Mouse (Mus musculus) A20 (cell line): ENCODE measurements at regions not wholly inside any gene's neighbourhood (a gene's known extent, or its start where the extent isn't known, plus 50 kb on each side); places are given as distances from the start of the nearest gene placed in this dataset.

Source experiments
- DNase-seq: peaks from one replicate; pipeline ENCODE4 v3.0.0-alpha.2; 2011; ENCODE audit warnings: low read depth, low spot score

GRCm38 (mm10) chr12:106128944-106129724 is 119.1 kb downstream of the Vrk1 start:
- no peak for DNase-seq

- DNase-seq, result no peak
Measured at GRCm38 (mm10) chr12:106130071-106130676, 120.1 kb downstream of the Vrk1 start.

DNA sequence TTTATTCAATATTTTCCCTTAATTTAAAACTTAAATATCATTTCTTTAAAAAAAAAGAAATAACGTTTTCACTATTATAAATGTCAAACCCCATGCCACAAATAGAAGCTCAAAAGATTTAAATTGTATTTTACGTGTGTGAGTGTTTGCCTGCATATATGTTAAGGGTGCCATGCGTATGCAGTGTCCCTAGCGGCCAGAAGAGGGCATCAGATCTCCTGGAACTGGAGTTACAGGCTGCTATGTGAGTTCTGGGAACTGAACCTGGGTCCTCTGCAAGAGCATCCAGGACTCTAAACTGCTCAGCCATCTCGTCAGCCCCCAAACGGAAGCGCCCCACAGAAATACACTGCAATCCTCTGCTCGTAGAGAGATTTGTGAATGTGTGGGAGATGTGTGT is 122.7 kb downstream of the Vrk1 start:
- no peak for DNase-seq

DNA sequence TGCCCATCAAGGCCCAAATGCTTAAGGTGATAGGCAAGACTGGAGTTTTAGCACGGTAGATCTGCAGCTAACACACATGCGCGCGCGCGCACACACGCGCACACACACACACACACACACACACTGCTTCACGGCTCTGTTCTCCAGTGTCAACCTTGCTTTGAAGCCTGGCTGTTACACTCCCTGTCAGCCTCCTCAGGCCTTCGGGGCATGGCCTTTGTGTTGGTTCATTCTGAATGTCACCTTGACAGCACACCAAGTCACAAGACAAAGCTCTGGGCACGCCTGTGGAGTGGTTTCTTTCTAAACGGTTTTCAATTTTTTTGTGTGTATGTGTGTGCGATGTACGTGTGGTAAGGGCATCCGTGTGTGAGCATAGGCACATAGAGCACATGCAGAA is 128.4 kb downstream of the Vrk1 start:
- no peak for DNase-seq

GRCm38 (mm10) chr12:106139491-106139890 is 129.5 kb downstream of the Vrk1 start:
- no peak for DNase-seq

- DNase-seq, result no peak
Measured at GRCm38 (mm10) chr12:106139927-106140326, 129.9 kb downstream of the Vrk1 start.

GRCm38 (mm10) chr12:106140671-106141070 is 130.6 kb downstream of the Vrk1 start:
- no peak for DNase-seq

- DNase-seq, result no peak
Measured at GRCm38 (mm10) chr12:106143548-106143947, 133.5 kb downstream of the Vrk1 start.

- no peak for DNase-seq
Measured at GRCm38 (mm10) chr12:106156837-106157236, 146.8 kb downstream of the Vrk1 start.

DNA sequence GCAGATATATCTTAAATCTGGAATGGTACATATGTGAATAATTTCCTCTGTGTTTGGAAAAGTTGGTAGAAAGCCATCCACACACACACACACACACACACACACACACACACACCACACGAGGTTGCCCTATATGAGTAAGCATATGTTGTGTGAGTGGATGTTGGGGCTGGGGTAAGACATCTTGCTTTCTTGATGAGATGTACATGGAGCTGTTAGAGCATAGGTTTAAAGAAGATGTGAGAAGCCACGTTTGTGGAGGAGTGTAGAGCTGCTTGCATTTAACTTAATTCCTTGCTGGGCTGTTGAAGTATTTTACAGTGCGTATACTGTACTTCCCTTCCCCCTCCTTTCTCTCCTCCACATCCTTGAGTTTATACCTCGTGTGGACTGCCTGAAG is 147.8 kb downstream of the Vrk1 start:
- DNase-seq, result no peak

DNA sequence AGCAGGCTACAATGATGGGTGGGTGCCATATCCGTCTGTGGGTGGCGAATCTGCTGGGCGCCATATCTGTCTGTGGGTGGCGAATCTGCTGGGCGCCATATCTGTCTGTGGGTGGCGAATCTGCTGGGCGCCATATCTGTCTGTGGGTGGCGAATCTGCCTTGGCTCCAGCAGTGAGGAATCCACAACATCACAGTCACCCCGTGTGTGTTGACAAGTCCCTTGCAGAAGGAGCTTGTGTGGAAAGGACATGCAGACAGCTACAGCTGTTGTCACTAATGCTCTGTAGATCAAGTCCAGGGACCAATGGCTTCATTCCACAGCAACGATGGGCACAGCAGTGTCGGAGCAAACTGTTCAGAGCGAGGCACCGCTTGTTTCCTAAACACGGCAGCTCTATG is 148.6 kb downstream of the Vrk1 start:
- DNase-seq, result no peak

- no peak for DNase-seq
Measured at GRCm38 (mm10) chr12:106171301-106171700, 161.3 kb downstream of the Vrk1 start.

DNA sequence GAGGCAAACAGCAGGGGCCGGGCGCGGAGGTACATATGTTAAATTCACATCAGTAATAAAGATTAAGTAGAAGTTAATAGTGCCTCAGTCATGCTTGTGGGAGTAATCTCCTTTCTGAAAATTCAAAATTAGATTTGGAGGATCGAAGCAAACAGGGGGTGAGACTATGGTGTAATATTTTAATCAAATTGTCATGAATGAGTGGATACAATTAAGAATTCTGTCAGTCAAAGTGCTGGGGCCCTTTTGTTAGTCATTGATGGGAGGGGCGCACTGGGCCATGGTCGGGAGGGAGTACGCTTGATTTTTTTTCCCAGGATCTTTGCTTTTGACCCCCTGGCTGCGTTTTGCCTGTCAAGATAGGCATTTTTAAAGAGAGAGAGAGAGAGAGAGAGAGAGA is 163.2 kb downstream of the Vrk1 start:
- DNase-seq, result no peak

GRCm38 (mm10) chr12:106174070-106174980 is 164.3 kb downstream of the Vrk1 start:
- no peak for DNase-seq

GRCm38 (mm10) chr12:106174981-106175700 is 165.1 kb downstream of the Vrk1 start:
- no peak for DNase-seq

DNA sequence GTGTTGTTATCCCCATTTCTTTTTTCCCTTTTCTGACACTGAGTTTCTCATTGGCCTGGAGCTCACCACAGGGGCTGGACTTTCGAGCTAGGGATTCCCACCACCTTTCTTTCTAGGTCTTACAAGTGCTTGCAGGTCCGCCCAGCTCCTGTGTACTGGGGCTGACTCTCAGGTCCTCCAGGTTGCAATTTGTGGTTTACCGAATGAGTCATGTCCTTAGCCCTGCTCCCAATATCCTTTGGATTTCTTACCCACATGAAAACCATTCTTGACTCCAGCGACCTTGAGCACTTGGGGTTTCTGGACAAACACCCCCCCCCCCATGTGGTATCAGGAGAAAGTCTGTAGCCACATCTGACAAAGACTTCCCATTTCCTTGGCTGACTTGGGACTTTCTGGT is 167.3 kb downstream of the Vrk1 start:
- no peak for DNase-seq

- no peak for DNase-seq
Measured at GRCm38 (mm10) chr12:106177861-106178260, 167.8 kb downstream of the Vrk1 start.

- no peak for DNase-seq
Measured at GRCm38 (mm10) chr12:106178688-106179205, 168.7 kb downstream of the Vrk1 start.

- no peak for DNase-seq
Measured at GRCm38 (mm10) chr12:106182923-106183322, 172.9 kb downstream of the Vrk1 start.

DNA sequence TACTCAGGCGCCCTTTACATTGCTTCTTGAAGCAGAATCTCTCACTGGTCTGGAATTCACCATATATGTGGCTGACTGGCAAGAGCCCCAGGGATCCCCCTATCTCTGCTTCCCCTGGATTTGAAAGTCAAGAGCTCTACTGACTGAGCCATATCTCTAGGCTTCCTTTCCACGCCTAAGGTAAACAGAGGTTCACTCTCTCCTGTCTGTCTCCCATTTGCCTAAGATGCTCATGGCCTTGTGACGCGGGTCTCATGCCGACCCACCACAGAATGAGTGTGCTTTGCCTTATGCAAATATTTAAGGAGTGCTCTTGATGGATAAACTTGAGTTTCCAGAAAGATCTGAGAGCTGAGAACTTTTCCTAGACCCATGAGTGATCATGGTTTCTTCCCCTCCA is 173.9 kb downstream of the Vrk1 start:
- DNase-seq, result no peak

GRCm38 (mm10) chr12:106185398-106186077 is 175.5 kb downstream of the Vrk1 start:
- DNase-seq, result no peak
